Mouse (Mus musculus): Measurements from ENCODE around the gene Dock8. TPM values are rescaled to one million over a fixed set of nuclear protein-coding genes. Genes with fewer than 3 reads are reported as not detected.

The Dock8 gene
- total RNA-seq, 1 experiment, result 0.49 TPM

- TF ChIP-seq MAFK (IDR thresholded peaks at IDR 0.05; ENCODE audit: insufficient read depth, low read depth, low read length) (no peak), CHD2 (IDR thresholded peaks at IDR 0.05; ENCODE audit: low read depth, low read length) (no peak), HCFC1 (IDR thresholded peaks at IDR 0.05; ENCODE audit: borderline replicate concordance, insufficient read depth, low read length) (no peak), ZNF384 (IDR thresholded peaks at IDR 0.05; ENCODE audit: low read depth, low read length) (no peak), ZC3H11A (IDR thresholded peaks at IDR 0.05; ENCODE audit: borderline replicate concordance, low read depth, low read length) (no peak)
- DNase-seq (ENCODE audit: low read depth, low spot score), result no peak
- in situ Hi-C loops (cut with MboI; ENCODE audit: low sequenced_read_pairs in 2 of 2, unreplicated experiment in 2 of 2), result no loop called here
- H3K9me3 ChIP-seq (ENCODE audit: control insufficient read depth, insufficient read depth, low read depth, low read length), result no peaks in the 10 kb centered on the region
- peaks cover 0 to 14% of the 10 kb centered on the region in 2 experiments; a peak in 3 of 4 replicates for H3K4me1 ChIP-seq (ENCODE audit: control insufficient read depth in 2 of 2, insufficient read depth in 2 of 2, low read length in 2 of 2, poor library complexity in 1 of 2)
- H3K9ac ChIP-seq (ENCODE audit: insufficient read depth, low read depth, low read length, poor library complexity, severe bottlenecking), result no peak overlapping the region
- no peaks in the 10 kb centered on the region for H3K36me3 ChIP-seq (ENCODE audit: control insufficient read depth, insufficient read depth, low read length, poor library complexity, severe bottlenecking)
- no peak overlapping the region for H3K4me3 ChIP-seq (ENCODE audit: insufficient read depth in 1 of 2, low read depth in 1 of 2, low read length in 2 of 2, poor library complexity in 1 of 2, severe bottlenecking in 1 of 2)
- H3K27ac ChIP-seq (ENCODE audit: insufficient read depth, low read depth, low read length, poor library complexity, severe bottlenecking), result no peak overlapping the region
These were observed 248.7 kb downstream of the Dock8 start for GRCm38 (mm10) chr19:25247858-25248552.

- peaks cover 0 to 10% of the 10 kb centered on the region in 2 experiments; a peak in 2 of 4 replicates for H3K4me1 ChIP-seq (ENCODE audit: control insufficient read depth in 2 of 2, insufficient read depth in 2 of 2, low read length in 2 of 2, poor library complexity in 1 of 2)
These were observed 249.9 kb downstream of the Dock8 start for GRCm38 (mm10) chr19:25249230-25249629.

GRCm38 (mm10) chr19:25251610-25252140, 252.3 kb downstream of the Dock8 start:
- DNase-seq (ENCODE audit: low read depth, low spot score), result no peak

More at GRCm38 (mm10) chr19:25249230-25249629, 249.9 kb downstream of the Dock8 start:
- no peaks in the 10 kb centered on the region for H3K9me3 ChIP-seq (ENCODE audit: control insufficient read depth, insufficient read depth, low read depth, low read length)
- no peaks in the 10 kb centered on the region for H3K36me3 ChIP-seq (ENCODE audit: control insufficient read depth, insufficient read depth, low read length, poor library complexity, severe bottlenecking)
- DNase-seq (ENCODE audit: low read depth, low spot score), result no peak
- TF ChIP-seq ZNF384 (IDR thresholded peaks at IDR 0.05; ENCODE audit: low read depth, low read length) (0 out of 2 replicates have a peak, but pooled peaks have one; percentile 15), CHD2 (IDR thresholded peaks at IDR 0.05; ENCODE audit: low read depth, low read length) (no peak)
- no peak overlapping the region for H3K9ac ChIP-seq (ENCODE audit: insufficient read depth, low read depth, low read length, poor library complexity, severe bottlenecking)
- H3K4me3 ChIP-seq (ENCODE audit: insufficient read depth in 1 of 2, low read depth in 1 of 2, low read length in 2 of 2, poor library complexity in 1 of 2, severe bottlenecking in 1 of 2), result no peak overlapping the region
- in situ Hi-C loops (cut with MboI; ENCODE audit: low sequenced_read_pairs in 2 of 2, unreplicated experiment in 2 of 2), result no loop called here
- H3K27ac ChIP-seq (ENCODE audit: insufficient read depth, low read depth, low read length, poor library complexity, severe bottlenecking), result no peak overlapping the region

More at GRCm38 (mm10) chr19:25251610-25252140, 252.3 kb downstream of the Dock8 start:
- no peaks in the 10 kb centered on the region for H3K36me3 ChIP-seq (ENCODE audit: control insufficient read depth, insufficient read depth, low read length, poor library complexity, severe bottlenecking)
- in situ Hi-C loops (cut with MboI; ENCODE audit: low sequenced_read_pairs in 2 of 2, unreplicated experiment in 2 of 2), result no loop called here
- H3K9ac ChIP-seq (ENCODE audit: insufficient read depth, low read depth, low read length, poor library complexity, severe bottlenecking), result no peak overlapping the region
- H3K4me1 ChIP-seq (ENCODE audit: control insufficient read depth in 2 of 2, insufficient read depth in 2 of 2, low read length in 2 of 2, poor library complexity in 1 of 2), result peaks cover 0 to 3% of the 10 kb centered on the region in 2 experiments; a peak in 2 of 4 replicates
- no peak overlapping the region for H3K4me3 ChIP-seq (ENCODE audit: insufficient read depth in 1 of 2, low read depth in 1 of 2, low read length in 2 of 2, poor library complexity in 1 of 2, severe bottlenecking in 1 of 2)
- H3K27ac ChIP-seq (ENCODE audit: insufficient read depth, low read depth, low read length, poor library complexity, severe bottlenecking), result no peak overlapping the region
- H3K9me3 ChIP-seq (ENCODE audit: control insufficient read depth, insufficient read depth, low read depth, low read length), result no peaks in the 10 kb centered on the region
- TF ChIP-seq MAFK (IDR thresholded peaks at IDR 0.05; ENCODE audit: insufficient read depth, low read depth, low read length), result no peak
- no peak for TF ChIP-seq ZNF384 (IDR thresholded peaks at IDR 0.05; ENCODE audit: low read depth, low read length)
- TF ChIP-seq CHD2 (IDR thresholded peaks at IDR 0.05; ENCODE audit: low read depth, low read length), result no peak
- no peak for TF ChIP-seq ZC3H11A (IDR thresholded peaks at IDR 0.05; ENCODE audit: borderline replicate concordance, low read depth, low read length)
- TF ChIP-seq HCFC1 (IDR thresholded peaks at IDR 0.05; ENCODE audit: borderline replicate concordance, insufficient read depth, low read length), result no peak

Other genes with a start within 250 kb of the Dock8 start
- gene Pgm5, start 137.7 kb upstream of the Dock8 start, total RNA-seq (2012; rRNA removed), result 0.26 and 3.0 TPM in 2 replicates
- gene Gm10053, start 123.8 kb upstream of the Dock8 start, total RNA-seq (2012; rRNA removed), result 88.4 and 144 TPM in 2 replicates
- not detected in 2 replicates for gene Foxd4, start 98.3 kb upstream of the Dock8 start, total RNA-seq (2012; rRNA removed)
- gene Cbwd1, start 37.9 kb upstream of the Dock8 start, total RNA-seq (2012; rRNA removed), result 19.3 and 30.5 TPM in 2 replicates
- 9.8 and 11.5 TPM in 2 replicates for gene Kank1, start 237.4 kb downstream of the Dock8 start, total RNA-seq (2012; rRNA removed)

All from ES-E14 (cell line).